ENCODE assay signal across 16 mouse cellular contexts in genomic region chr11:98469761-98470714, GRCm38 (mm10). TPM values are rescaled to one million over a fixed set of nuclear protein-coding genes. Genes with fewer than 3 reads are reported as not detected.
DNase-seq lines count a peak whose midpoint lies in the region; ATAC-seq and TF ChIP-seq lines count a peak whose summit lies in the region.
"Had no signal": no experiment of that assay in that cellular context is flagged by ENCODE, and none has a peak within 500 bp of the region (broad histone marks: within the 10 kb centered on the region; RNA-seq: fewer than 3 reads in every experiment).

No protein-coding gene starts in this region.

- H3K27ac ChIP-seq in midbrain, postnatal 0 days (ENCODE audit: low read depth, low read length): no peak overlapping the region
- H3K27ac ChIP-seq: forebrain, embryonic 13.5 days; liver, embryonic 12.5 days; macrophage had no signal

- no peak overlapping the region for H3K4me2 ChIP-seq in midbrain, postnatal 0 days (ENCODE audit: low read depth, low read length, poor library complexity, severe bottlenecking)
- H3K4me2 ChIP-seq: forebrain, embryonic 13.5 days; liver, embryonic 12.5 days had no signal

- TF ChIP-seq CTCF in midbrain, postnatal 0 days (IDR thresholded peaks at IDR 0.05): no peak

- no peaks in the 10 kb centered on the region for H3K36me3 ChIP-seq in midbrain, postnatal 0 days (ENCODE audit: insufficient read depth, low read length)
- H3K36me3 ChIP-seq: liver, embryonic 12.5 days had no signal

- no peak overlapping the region for H3K9ac ChIP-seq in midbrain, postnatal 0 days (replicated peaks; ENCODE audit: low read length, poor library complexity, severe bottlenecking)
- H3K9ac ChIP-seq: forebrain, embryonic 13.5 days; liver, embryonic 12.5 days had no signal

- 84% methylated on average over 22 of the region's 22 CpGs for WGBS in midbrain, postnatal 0 days

- no peaks in the 10 kb centered on the region for H3K27me3 ChIP-seq in midbrain, postnatal 0 days (ENCODE audit: insufficient read depth, low read length)

- no peaks in the 10 kb centered on the region for H3K9me3 ChIP-seq in midbrain, postnatal 0 days (ENCODE audit: low read length)
- H3K9me3 ChIP-seq: forebrain, embryonic 13.5 days; liver, embryonic 12.5 days had no signal

- DNase-seq in adrenal gland, adult (ENCODE audit: inconsistent age in 2 of 2, low spot score in 1 of 2): peak; percentile 41 to 69
- DNase-seq in adrenal gland, adult 18-20 months (ENCODE audit: low spot score in 2 of 2): no peak
- peak; percentile 9 for DNase-seq in 3T3-L1 (ENCODE audit: low read depth, low spot score)
- peak; percentile 59 for DNase-seq in adrenal gland, postnatal 14 days
- peak; percentile 92 for DNase-seq in induced T-regulatory cell, adult 2 months (ENCODE audit: low read depth)
- DNase-seq in midbrain, postnatal 0 days (ENCODE audit: low spot score): no peak
- no peak for DNase-seq in layer of hippocampus, adult 11-12 months (ENCODE audit: low spot score)
- DNase-seq in testis, postnatal 10 days (ENCODE audit: low spot score): no peak
- DNase-seq: gastrocnemius, postnatal 10 days; kidney, adult 9 months; spleen, adult 18-20 months had no signal

- H3K4me1 ChIP-seq in midbrain, postnatal 0 days (ENCODE audit: insufficient read depth, low read length): no peaks in the 10 kb centered on the region
- H3K4me1 ChIP-seq: liver, embryonic 12.5 days had no signal

- H3K4me3 ChIP-seq in midbrain, postnatal 0 days (ENCODE audit: low read depth, low read length): no peak overlapping the region
- H3K4me3 ChIP-seq: forebrain, embryonic 13.5 days; liver, embryonic 12.5 days; myocyte had no signal

- no peak for ATAC-seq in midbrain, postnatal 0 days (ENCODE audit: low FRiP score)
- ATAC-seq: forebrain, embryonic 13.5 days; liver, embryonic 12.5 days had no signal

RNA-seq across cellular contexts. Expression of gene Grb7, which starts 23.8 kb away (rescaled TPM):
- under 1 TPM; 0.30 to 0.61 TPM for total RNA-seq in adrenal gland, adult 18-20 months (2021)
- 0.53 and 10.7 TPM in 2 replicates for total RNA-seq in adrenal gland, postnatal 14 days (2021)
- 0.71 and 0.82 TPM in 2 replicates for total RNA-seq in midbrain, postnatal 0 days (2014; rRNA removed)
- 1.00 and 1.3 TPM in 2 replicates for polyA plus RNA-seq in midbrain, postnatal 0 days (2015; fragmentation: Nextera tagmentation; extraction: Ambion mirVana)
- total RNA-seq: hematopoietic stem cell, adult 5-6 weeks had no signal
- polyA plus RNA-seq: myocyte had no signal

RNA-seq across cellular contexts. Expression of gene Mien1, which starts 31.2 kb away (rescaled TPM):
- 10 to 100 TPM; 89.5 to 94.5 TPM for total RNA-seq in adrenal gland, adult 18-20 months (2021)
- total RNA-seq in adrenal gland, postnatal 14 days (2021): 70.4 and 74.3 TPM in 2 replicates
- 68.3 and 79.2 TPM in 2 replicates for total RNA-seq in midbrain, postnatal 0 days (2014; rRNA removed)
- 243 and 246 TPM in 2 replicates for polyA plus RNA-seq in midbrain, postnatal 0 days (2015; fragmentation: Nextera tagmentation; extraction: Ambion mirVana)

RNA-seq across cellular contexts. Expression of gene Erbb2, which starts 57.8 kb away (rescaled TPM):
- 1 to 10 TPM; 2.5 to 3.4 TPM for total RNA-seq in adrenal gland, adult 18-20 months (2021)
- total RNA-seq in adrenal gland, postnatal 14 days (2021): 5.9 and 6.8 TPM in 2 replicates
- 8.1 and 9.4 TPM in 2 replicates for total RNA-seq in midbrain, postnatal 0 days (2014; rRNA removed)
- polyA plus RNA-seq in midbrain, postnatal 0 days (2015; fragmentation: Nextera tagmentation; extraction: Ambion mirVana): 3.9 and 4.5 TPM in 2 replicates
- total RNA-seq: hematopoietic stem cell, adult 5-6 weeks had no signal
- polyA plus RNA-seq: macrophage had no signal

Comparison
In these comparisons a context has a peak if more than half of its experiments do, and no peak if none do; other contexts are left out.
1. DNase-seq: peak in adrenal gland, adult (2 of 2), 3T3-L1 (single experiment), adrenal gland, postnatal 14 days (single experiment) and induced T-regulatory cell, adult 2 months (single experiment); none in adrenal gland, adult 18-20 months (0 of 2), midbrain, postnatal 0 days (single experiment), layer of hippocampus, adult 11-12 months (single experiment) and testis, postnatal 10 days (single experiment).